Mouse (Mus musculus): ENCODE measurements at regions not wholly inside any gene's neighbourhood (a gene's known extent, or its start where the extent isn't known, plus 50 kb on each side); places are given as distances from the start of the nearest gene placed in this dataset.

GRCm38 (mm10) chr13:107533323-107533722 lies 510.9 kb upstream of the Smim15 start:
- TF ChIP-seq CTCF (IDR thresholded peaks at IDR 0.05; ENCODE audit: insufficient read depth, low read depth, low read length), result no peak
- TF ChIP-seq POLR2A (IDR thresholded peaks at IDR 0.05; ENCODE audit: insufficient read depth, low read depth, low read length), result no peak
